Mouse (Mus musculus) thymus, adult 18-20 months (tissue): Measurements from ENCODE around the gene Trex1.
A peak's percentile ranks its signal among the peaks of the same experiment; 100 is the strongest.

Experiments used
- DNase-seq, 2 experiments: peaks; one replicate each; pipeline ENCODE4 v3.0.0; 2022; ENCODE audit warnings: mixed read lengths in 2 of 2

The Trex1 gene

DNA sequence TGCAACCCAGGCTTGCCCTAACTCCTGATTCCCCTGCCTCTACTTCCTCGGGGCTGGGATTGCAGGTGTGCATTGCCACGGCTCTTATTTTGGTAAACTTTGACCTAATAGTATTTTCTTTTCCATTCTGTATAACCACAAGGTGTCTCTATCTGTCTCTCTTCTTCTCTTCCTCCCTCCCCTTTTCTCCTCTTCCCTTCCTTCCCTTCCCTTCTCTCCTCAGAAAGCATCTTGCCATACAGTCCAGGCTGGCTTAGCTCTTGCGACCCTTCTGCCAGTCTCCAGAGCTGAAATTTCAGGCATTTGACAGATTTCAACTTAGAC, 8.9 kb downstream of the Trex1 start:
- no peak for DNase-seq

DNA sequence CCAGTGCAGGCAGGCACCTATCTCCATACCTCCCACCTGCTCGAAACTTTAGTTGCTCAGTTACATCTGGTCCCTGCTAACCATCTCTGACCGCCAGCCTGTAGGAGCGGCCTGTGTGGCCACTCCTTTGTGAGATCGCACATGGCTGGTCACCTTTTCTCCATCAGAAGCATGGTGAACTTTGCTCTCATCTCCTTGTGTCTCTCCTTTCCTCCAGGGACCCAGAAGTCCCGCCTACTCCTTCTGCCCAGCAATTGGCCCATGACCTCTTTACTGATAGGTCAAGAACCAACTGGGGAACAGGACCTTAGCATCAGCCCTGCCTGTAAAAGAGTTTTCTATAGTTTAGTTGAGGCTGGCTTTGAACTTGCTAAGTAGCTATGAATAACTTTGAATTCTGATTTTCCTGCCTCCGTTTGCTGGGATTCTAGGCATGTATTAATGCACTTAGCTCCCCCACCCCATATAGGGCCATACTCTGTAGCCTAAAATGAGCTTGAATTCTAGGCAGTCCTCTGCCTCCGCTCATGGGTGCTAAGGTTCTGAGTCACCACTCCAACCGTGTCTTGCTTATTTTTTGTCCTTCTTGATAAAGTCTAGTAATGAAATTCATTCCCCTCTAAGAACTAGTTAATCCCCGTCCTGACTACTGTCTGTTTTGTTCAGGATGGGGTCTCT, 9.4 kb downstream of the Trex1 start:
- DNase-seq, result no peak

DNA sequence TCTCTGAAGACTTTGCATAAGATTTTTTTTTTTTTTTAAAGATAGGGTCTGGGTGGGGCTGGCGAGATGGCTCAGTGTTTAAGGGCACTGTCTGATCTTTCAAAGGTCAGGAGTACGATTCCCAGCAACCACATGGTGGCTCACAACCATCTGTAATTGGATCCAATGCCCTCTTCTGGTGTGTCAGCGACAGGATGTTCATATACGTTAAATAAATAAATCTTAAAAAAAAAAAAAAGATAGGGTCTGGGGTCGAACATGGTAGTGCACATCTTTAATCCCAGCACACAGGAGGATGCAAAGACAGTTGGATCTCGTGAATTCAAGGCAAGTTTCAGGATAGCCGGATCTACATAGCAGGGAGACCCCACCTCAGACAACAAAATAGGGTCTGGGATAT, 10.2 kb downstream of the Trex1 start:
- no peak for DNase-seq

DNA sequence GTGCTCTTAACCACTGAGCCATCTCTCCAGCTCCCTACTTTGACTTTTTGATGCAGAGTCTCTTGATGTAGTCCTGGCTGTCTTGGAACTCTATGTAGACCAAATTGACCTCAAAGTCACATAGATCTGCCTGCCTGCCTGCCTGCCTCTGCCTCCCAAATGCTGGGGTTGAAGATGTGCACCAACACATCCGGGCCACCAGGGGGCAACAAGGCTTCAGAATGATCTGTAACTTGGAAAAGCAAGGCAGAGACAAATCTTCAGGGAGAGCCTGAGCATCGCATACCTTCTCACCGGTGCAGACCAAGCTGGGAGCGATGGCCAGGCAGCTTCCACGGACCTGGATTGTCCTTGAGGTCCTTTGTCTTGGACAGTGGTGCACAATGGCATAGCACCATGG, 13.2 kb downstream of the Trex1 start:
- DNase-seq, result peak; percentile 62 to 70

- no peak for DNase-seq
These were observed 18.2 kb downstream of the Trex1 start for GRCm38 (mm10) chr9:109041351-109041750.

- DNase-seq, result no peak
These were observed 18.6 kb downstream of the Trex1 start for GRCm38 (mm10) chr9:109040906-109041305.

DNA sequence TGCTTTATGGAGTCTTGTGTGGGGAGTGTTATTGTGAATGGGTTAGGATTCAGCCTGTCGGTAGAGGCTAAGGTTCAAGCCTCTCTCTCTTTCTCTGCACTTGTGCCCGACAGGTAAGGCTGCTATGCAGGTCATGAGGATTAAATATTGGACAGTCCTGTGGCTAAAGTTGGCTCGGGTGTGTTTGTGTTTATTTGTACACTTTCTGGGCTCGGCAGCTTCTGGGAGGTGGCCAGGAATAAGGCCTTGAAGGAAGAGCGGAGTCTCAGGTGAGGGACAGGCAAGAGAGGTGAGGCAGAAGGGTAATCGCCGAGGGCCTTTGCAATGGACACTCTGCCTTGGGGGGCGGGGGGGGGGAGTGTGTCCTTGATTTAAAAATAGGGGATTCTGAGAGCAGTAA, 19.3 kb downstream of the Trex1 start:
- DNase-seq, result no peak

GRCm38 (mm10) chr9:109039681-109040080, 19.9 kb downstream of the Trex1 start:
- DNase-seq, result no peak

DNA sequence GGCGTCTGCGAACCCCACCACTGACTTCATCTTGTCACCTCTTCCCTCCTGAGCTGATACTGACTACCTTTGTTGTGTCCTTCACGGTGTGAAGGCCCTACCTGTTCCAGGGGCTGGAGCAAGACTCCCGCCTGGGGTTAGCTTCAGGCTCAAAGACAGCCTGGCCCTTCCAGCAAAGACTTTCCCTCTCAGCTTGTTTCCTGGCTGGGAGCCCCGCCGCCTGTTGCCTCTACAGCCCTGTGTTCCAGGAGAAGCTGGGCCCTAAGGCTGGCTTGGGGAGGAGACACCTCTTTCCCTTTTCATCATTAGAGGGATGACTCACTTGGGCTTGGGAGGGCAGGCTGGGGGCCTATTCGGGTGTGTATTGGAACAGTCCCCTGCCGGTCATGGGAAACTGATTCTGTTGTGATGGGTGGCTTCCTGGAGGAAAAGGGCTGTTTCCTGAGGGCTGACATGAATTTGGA, 20.6 kb downstream of the Trex1 start:
- no peak for DNase-seq

DNA sequence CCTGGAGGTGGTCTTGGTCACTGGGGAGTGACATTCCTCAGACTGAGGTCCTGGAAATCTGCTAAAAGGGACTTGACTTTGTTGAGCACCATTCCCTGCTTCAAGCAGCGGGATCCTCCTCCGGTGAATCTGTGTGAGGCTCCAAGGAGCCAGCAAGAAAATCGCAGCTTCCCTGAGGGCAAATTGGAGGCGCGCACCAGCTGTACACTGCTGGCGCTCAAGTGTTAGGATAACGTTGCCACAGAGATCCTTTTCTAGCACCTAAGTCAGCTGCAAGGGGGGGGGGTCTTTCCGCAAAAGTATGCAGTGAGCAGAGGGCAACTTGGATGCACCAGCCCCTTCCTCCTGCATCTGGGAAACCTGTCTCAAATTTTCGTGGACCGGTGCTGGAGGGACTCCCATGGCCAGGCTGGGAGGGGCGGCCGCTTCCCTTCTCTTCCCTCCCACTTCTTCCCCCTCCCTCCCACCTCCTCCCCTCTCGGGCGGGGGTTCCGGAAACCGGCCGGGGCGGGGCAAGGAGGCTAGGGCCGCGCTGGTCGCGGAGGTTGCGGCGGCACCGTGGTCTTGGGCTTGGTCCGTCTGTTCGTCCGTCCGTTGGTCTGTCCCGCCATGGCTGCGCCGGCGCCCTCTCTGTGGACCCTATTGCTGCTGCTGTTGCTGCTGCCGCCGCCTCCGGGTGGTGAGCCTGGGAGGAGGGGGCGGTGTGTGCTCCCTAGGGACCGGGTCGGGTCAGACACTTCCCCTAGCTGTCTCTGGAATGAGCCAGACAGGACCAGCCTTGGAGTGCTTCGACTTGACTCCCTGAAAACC, 21.2 kb downstream of the Trex1 start, which contains the start of gene Shisa5:
Shisa5 (plus strand) TSS at position 480 of the 810 bp plus-strand sequence.
- DNase-seq, result peak; percentile 62 to 64

DNA sequence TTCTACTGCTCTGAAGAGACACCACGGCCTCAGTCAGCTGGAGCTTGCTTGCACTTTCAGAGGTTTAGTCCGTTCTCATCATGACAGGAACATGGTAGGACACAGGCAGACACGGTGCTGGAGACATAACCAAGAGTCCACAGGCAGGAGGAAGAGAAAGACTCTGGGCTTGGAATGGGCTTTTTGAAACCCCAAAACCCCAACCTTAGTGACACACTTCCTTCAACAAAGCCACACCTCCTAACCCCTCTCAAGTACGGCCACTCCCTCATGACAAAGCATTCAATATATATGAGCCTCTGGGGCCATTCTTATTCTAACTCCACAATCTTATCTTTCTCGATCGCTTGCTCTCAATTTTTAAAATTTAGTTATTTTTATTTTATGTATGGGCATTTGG, 27.1 kb downstream of the Trex1 start:
- DNase-seq, result no peak

DNA sequence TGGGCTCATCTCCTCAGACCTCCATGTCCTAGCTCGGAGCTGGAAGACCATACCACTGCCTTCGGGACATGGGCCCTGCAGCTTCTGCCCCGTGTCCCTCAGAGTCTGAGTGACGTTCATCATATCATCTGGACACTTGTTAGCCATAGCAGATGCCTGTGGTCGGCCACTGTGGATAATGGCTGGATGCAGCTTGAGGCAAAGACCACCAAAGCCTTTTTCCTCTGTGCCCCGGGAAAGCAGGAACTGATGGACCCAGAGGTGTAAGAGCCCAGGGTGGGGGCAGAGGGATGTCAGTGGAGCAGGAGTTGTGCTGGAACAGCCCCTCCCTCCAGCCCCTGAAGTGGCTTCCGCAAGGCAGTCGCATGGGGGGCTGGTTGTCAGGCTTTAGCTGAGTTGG, 27.8 kb downstream of the Trex1 start:
- DNase-seq, result no peak

- DNase-seq, result no peak
These were observed 28.5 kb downstream of the Trex1 start for GRCm38 (mm10) chr9:109031001-109031400.

DNA sequence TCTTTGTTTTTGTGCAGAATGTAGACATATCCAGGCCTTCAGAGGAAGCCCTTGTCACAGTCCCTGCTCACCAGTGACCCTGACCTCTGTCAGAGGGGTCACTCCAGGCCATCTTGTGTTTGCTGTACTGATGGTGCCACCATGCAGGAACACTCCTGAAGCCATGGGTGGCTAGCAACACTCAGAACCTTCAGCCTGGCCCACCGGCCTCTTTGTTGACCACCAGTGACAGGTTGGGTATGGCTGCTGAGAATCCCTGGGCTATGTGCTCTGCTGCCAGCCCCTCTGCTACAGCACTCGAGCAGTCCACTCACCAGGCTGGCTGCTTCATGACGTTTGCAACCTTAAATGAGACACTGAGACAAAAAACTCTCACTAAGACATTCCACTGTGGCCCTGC, 29.2 kb downstream of the Trex1 start:
- DNase-seq, result no peak

DNA sequence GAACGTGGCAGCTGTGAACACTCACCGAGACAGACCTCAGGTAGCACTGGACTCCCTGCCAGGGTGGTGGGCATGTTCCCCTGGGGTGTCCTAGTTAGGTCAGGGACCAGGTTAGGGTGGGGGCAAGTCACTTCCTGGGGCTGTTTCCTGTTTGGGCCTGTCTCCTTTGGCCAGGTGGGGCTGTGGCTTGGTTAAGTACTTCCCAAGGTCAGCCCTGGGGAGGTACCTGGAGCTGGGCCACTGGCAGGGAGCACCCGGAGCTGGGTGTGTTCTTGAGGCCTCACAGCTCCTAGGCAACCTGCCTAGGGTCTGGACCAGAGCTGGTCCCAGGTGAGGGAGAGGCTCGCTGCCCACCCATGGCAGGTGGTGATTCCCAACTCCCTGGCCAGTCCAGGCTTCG, 30.6 kb downstream of the Trex1 start:
- DNase-seq, result no peak

GRCm38 (mm10) chr9:109028421-109028820, 31.1 kb downstream of the Trex1 start:
- DNase-seq, result no peak

DNA sequence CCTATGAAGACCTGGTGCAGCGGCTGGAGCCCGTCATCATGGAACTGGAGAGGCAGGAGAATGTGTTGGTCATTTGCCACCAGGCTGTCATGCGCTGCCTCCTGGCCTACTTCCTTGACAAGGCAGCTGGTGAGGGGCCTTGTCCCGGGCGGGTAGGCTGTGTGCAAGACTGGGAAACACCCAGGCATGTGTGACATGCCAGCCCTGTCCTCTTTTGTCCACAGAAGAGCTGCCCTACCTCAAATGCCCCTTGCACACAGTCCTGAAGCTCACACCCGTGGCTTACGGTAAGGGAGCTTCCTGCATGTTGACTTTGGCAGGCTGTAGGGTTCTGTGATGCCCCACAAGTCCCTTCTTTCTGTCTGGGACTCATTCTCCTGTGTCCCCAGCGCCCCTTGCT, 32.0 kb downstream of the Trex1 start:
- DNase-seq, result no peak

- no peak for DNase-seq
These were observed 36.5 kb downstream of the Trex1 start for GRCm38 (mm10) chr9:109022866-109023685.

DNA sequence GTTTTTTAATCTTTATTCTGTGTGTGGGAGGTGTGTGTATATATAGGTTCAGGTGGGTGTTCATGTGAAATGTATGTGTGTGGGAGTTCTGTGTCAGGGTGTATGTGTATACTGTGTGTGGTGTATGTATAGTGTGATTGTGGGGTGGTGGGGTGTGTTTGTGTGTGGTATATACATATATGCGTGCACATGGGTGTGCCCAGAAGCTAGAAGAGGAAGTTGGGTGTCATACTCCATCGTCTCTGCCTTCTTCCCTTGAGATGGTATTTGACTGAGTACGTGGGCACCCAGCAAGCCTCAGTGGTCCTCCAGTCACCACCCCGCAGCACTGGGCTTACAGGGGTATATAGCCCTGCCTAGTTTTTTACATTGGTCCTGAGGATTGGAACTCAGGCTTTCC, 38.1 kb downstream of the Trex1 start:
- DNase-seq, result peak in 1 of 2 experiments; percentile 2

DNA sequence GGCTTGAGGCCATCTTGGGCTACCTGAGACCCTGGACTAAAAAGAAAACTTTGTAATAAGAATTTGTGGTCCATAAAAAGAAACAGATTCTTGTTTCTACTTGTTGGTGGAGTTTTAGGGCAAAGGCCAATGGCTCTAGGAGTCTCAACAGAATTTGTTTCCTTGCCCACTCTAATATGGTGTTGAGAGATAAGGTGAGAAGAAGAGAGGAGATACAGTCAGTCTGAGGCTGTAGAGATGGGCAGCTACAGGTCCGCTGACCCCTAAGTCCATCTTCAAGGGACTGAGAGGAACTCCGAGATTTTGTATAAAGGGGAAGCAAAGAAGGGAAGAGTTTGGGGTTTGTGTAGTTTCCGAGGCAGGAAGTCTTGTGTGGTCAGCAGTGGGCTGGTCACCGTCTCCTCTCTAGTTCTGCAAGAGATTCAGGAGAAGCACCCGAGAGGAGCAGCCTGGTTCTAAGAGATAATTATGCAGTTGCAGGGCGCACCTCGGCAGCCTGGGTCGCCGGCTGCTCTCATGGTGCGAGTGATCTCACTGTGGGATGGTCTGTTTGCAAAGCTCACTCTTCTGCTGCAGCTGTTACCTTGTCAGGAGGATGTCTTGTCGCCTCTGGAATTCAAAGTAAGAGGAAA, 42.4 kb downstream of the Trex1 start:
- no peak for DNase-seq

DNA sequence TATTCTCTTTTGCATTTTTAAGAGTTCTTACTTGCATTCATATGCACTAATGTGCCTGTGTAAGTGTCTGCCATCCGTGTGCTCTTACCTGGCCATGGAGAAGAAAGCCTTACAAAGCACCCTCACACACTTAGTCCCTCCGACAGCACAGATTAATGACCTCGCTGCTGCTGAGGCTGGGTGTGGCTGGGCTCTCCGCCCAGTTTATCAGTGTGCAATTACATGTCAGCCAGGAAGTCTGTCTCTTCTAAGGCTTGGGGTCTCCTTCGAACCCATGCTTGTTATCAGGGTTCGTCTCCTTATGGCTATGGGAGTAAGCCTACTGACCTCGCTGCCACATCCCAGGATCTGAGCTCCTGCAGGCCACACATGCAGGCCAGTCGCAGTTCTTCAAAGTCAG, 44.1 kb downstream of the Trex1 start:
- no peak for DNase-seq

DNA sequence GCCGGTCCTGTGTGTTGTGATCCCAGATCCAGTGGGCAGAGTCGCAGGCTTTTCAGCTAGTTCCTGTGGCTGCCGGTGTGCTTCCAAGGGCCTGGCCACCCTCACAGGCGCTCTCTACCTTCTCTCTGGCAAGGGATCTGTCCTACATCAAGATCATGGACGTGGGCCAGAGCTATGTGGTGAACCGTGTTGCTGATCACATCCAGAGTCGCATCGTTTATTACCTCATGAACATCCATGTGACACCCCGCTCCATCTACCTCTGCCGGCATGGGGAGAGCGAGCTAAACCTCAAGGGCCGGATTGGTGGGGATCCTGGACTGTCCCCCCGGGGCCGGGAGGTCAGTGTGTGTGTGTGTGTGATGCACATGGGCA, 49.2 kb downstream of the Trex1 start:
- no peak for DNase-seq
